Mouse (Mus musculus) regulatory T cell (primary cell): ENCODE results near the gene B3gat2.

Experiments
- in situ Hi-C: fragments of 300-600 bp; cut with MboI, MseI; formaldehyde crosslinking; loops from one replicate; pipeline ENCODE4 v1.15.1; 2025; ENCODE audit warnings: high pct_unique_total_duplicates

B3gat2 gene

DNA sequence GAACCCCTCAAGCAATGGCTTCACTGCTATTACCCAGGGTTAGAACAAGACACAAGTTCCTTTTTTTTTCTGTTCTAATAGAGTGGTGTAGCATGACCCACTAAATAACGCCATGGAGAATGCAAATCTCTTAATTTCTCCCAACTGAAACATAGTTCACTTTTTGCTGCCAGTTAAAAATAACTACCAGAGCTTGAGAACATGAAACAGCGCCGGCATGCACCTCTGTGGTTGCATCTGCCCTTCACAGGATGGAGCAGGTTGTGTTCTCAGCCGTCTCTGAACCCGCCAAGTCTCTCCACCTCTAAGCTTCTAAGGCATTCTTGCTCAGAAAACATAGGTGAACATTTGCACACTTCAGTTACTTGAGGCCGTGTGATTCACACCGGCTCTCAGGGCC, 72.7 kb downstream of the B3gat2 start:
- in situ Hi-C loops, result no loop called here

DNA sequence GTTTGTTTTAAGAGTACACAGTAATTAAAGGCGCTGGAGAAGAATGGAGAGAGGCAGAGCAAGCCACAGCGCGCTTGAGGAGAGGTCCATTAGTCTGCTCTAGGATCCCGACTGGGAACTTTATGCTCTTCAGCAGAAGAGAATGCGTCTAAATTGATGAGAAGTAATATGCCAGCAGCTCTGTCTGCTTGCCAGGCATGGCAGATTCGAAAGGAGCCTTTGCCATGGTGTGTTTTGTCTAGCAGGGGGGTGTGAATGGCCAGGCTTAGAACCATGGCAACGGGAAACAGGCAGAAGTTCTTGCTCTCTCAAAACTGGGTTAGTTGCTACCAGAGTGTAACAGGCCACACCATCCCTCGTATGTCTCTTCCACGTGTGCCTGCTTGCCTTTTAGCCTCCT, 73.3 kb downstream of the B3gat2 start:
- in situ Hi-C loops, result no loop called here

DNA sequence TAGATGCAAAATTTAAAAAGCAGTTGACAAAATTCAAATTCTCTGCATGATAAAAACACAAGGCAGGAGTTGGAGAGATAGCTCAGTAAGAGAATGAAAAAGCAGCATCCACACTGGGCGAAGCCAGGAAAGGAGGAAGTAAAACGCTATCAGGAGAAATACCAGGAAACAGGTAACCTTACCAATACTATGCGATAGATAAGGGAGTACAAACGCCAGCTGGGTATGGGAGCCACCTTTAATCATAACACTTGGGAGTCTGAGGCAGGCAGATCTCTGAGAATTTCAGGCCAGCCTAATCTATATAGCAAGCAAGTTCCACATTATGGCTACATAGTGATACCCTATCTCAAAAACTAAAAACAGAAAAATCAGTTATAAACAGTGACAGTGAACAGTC, 75.1 kb downstream of the B3gat2 start:
- in situ Hi-C loops, result no loop called here

DNA sequence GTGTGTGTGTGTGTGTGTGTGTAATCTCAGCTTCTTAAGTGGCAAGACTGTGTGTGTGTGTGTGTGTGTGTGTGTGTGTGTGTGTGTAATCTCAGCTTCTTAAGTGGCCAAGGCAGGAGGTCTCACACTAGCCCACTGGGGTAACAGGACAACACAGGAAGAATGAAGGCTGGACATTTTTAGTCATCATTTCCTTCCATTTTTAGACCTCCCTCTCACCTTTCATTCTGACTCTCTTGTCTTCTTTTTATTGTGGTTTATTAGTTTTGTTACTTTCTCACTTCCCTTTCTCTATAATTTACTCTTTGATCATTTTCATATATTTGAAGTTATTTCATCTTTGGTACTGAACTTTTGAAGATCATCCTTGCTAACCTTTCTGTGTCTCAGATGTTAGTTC, 79.4 kb downstream of the B3gat2 start:
- in situ Hi-C loops, result no loop called here

DNA sequence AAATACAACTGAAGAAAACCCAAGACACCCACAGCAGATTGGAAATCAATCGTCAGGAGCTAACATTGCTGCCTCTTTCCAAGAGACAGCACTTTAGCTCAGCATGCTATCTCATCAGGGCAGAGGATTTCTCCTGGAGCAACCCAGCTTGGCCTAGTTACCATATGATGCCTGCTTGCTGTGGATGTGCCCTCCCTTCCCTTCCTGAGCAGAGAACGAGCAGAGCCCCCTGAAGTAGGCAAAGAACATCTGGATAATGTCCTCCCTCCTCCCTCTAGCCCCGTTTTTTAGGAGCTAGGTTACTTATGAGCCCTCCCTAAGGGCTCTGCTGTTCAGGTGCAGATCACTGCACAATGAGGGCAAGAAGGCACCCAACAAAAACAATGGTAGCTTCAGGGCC, 81.1 kb downstream of the B3gat2 start:
- in situ Hi-C loops, result no loop called here

DNA sequence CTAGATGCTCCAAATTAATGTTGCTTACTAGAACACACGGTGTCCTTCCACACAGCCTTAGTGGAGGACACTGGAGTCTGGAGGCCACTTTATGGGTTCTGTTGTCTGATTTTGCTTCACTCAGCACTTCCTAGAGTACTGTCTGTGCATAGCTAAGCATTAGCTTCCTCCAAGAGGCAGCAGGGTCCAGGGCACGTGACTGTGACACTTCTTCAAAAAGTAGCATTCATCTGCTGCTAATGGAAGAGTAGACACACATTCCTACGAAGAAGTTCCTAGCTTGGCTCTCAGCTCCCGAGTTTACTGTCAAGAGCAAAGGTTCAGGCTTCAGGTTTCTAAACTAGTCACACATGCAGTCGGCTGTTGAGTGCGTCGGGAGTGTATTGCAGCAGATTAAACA, 82.2 kb downstream of the B3gat2 start:
- in situ Hi-C loops, result no loop called here

DNA sequence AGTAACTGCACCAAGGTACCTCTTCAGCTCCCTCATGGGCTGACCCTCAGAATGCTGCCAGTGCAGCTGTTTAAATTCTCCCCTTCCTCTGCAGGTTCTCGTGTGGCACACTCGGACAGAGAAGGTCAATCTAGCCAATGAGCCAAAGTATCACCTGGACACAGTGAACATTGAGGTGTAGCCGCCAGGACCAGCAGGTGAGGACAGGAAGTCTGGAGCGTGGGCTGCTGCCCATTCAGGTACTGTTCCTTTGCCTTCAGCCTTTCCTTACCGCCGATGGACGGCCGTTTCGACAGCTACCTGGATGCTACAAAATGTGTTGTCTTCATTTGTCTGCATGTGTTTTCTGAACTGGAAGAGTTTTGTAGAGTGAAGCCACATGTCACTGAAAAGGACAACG, 83.5 kb downstream of the B3gat2 start:
- in situ Hi-C loops, result no loop called here

DNA sequence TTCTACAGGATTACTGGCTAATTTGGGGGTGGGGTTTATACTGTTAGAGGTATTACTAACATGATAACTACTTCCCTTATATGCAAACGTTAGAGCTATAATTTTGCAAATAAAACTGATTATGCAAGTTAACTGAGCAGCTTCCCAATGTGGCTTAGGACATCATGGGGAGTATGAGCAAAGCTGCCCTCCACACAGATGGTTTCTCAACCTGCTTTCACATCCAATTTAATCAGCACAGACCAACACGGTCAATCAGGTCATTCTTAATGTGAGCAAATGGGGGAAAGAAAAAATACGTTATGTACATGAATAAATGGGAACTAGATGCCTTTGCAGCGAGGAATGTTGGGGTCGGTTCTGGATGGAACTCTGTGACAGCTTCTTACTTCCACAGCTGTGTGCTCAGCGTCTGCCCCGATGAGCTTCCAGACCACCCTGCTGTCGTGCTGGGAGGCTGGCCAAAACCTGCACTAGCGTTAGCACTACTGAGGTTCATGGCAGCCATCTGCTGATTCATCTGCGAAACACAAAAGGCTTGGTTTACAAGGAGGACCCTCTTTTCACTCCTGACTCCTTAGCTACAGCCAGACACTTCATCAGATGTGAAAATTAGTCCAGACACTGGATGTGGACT, 84.6 kb downstream of the B3gat2 start:
- in situ Hi-C loops, result no loop called here

DNA sequence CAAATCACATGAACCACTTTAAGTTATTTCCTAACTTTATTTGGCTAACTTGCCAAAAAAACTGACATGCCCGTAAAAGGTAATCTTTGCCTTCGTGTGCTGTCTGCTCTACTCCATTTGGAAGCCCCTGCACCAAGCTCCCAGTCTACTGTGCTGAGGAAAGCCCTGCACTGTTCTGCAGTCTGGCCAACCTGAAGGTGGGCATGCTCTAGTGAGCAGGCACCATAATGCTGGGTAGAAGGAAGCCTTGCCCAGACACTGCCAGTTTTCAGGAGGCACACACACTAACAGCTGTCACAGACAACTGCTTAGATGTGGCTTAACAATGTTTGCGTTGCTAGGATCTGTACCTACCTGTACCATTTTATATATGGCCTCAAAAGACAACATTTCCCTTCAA, 94.1 kb downstream of the B3gat2 start:
- in situ Hi-C loops, result no loop called here

DNA sequence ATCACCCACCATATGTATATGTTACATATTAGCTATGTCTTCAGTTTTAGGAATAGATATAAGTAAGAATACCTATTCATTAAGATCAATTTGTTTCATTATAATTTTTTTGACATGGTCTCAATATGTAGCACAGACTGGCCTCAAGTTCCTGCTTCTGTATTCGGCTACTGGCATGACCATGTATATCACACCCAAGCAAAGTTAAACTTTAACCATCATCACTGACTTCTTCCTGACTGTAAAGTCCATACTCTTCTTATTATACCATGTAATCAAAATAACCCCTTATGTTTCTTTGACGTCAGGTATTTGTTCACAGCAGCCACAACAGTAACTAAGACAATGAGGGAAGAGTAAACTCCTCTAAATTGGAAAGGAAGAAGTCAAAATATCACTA, 99.4 kb downstream of the B3gat2 start:
- in situ Hi-C loops, result no loop called here

DNA sequence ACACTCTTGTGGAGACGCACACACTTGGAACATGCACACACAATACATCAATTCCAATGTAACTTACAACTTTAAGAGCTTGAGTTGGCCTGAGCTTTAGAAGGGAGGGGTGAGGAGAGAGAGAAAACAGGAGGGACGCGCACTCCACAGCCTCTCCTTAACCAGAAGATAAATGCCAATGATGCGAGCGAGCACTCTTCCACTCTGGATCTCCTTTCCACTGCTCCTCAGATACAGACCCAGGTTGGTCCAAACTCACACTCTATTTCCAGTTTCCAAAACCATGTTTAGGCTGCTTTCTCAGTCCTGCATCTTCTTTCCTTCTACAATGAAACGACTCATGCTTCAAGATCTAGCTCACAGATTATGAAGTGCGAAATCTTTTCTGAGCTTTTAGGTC, 104.0 kb downstream of the B3gat2 start:
- in situ Hi-C loops, result no loop called here

DNA sequence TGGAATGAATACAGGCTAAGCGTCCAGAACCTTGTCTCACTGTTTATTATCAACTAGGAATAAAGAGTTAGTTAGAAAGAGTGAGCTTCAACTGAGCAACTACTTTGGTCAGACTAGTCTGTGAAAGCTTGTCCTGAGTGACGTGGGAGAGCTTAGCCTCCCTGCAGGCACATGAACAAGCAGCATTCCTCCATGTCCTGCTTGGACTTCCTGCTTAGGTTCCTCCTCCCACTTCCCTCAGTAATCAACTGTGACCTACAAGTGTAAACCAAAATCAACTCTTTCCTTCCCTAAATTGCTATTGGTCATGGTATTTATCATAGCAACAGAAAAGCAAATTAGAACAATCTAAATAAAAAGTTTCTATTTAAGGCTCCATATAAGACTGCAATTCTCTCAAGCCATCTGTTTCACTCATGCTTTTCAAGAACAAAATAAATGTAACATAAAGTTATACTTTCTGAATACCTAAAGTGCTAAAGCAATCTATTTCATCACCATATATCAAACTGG, 105.9 kb downstream of the B3gat2 start:
- in situ Hi-C loops, result no loop called here

DNA sequence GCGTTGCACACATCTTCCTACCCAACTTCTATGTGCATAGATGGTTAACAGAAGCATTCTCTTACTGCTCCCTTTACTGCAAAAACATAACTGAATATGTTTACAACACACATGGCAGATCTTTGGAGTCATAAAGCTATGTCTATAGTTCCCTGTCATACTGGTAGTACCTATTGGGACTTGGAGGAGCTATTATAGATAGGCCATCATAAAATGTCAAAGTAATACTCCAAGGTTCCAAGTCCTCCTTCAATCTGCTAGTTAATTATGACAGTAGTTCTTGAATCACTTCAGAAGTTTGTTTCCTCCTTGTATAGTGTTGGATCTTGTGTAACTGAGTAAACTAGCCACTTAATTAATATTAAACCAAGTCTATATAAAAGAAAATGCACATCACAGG, 110.6 kb downstream of the B3gat2 start:
- in situ Hi-C loops, result no loop called here

DNA sequence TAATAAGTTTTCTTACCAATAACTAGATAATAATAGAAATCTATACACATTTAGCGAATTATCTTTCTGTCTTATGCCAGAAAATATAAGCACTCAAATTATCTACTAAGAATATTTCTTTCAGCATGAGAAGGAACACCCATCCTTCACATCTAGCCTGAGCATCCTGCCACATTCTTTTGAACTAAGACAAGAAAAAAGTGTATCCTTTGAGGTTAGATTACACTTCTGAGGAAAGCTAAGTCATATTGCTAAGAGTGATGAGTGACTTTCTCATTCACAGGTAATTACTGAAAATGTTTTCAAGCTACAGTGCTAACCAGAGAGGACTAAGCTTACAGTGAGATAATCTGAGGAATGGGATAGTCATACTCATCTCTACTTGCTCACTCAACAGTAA, 121.1 kb downstream of the B3gat2 start:
- in situ Hi-C loops, result no loop called here

DNA sequence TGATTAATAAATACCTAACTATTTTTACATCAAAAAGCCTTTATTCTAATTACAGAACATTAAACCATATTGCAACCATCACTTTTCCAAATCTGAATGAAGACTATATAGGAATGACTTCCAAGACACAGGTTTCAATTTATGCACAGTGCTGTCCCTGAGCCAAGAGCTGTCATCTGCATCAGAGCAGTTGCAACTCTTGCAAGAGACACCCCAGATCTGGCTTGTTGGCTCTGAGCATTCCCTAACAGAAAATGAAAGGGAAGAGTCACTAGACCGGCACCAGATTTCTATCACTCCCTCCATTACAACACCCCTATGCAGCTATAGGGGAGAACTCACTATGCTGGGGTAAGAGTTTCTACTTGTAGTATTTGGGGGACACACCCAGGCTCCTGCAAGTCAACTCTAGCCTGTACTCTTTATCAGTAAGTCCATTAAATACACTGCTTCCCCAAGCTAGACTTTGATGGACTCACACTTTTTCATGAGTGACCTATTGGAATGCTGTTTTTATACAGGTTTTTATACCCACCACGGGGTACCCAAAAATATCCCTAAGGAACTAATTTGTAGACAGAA, 122.6 kb downstream of the B3gat2 start:
- in situ Hi-C loops, result no loop called here

DNA sequence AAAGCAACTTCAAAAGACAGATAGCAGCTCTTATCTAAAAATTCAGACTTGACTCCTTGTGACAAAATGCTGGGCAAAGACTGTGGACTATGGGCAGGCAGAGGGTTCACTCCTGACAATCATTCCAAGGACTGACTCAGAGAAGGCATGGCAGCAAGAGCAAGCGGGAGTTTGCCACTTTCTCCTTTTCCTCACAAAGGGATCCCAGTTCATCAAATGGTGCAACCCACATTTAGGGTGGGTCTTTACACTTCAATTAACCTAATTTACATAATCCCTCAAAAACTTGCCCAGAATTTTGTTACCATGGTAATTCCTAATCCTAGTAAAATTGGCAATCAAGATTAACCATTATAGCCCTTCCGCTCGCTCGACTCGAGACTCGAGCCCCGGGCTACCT, 123.4 kb downstream of the B3gat2 start:
- in situ Hi-C loops, result no loop called here

DNA sequence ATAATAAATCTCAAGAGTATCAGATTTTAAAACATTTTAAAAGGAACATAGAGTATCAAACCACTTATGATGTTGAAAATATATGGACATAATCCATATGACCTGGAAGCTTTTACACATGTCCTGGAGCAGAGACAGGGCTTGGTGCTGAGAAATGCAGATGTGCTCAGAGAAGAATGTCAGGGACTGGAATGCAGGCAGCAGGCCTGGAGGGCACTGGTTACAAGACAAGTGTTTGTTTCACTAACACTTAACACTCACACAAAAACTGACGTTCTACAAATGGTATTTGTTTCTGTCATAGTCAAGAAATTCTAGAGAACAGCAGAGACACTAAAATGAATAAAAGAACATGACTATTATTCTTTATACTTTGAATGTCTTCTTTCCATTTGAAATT, 130.5 kb downstream of the B3gat2 start:
- in situ Hi-C loops, result no loop called here
